13 mouse cellular contexts compared by ENCODE assay signal in genomic region chr6:90920510-90921220, GRCm38 (mm10).
DNase-seq lines count a peak whose midpoint lies in the region; TF ChIP-seq lines count a peak whose summit lies in the region.
"Had no signal": no experiment of that assay in that cellular context is flagged by ENCODE, and none has a peak within 500 bp of the region (broad histone marks: within the 10 kb centered on the region; RNA-seq: fewer than 3 reads in every experiment).

No protein-coding gene starts in this region.

- H3K36me3 ChIP-seq in limb, embryonic 10.5 days, result no peaks in the 10 kb centered on the region
- H3K36me3 ChIP-seq: heart, embryonic 13.5 days; intestine, embryonic 15.5 days; lung, embryonic 15.5 days had no signal

- TF ChIP-seq POLR2A in cerebellum, adult 2 months (IDR thresholded peaks at IDR 0.05; ENCODE audit: borderline replicate concordance, insufficient read depth, low read length), result no peak

- H3K27ac ChIP-seq in limb, embryonic 10.5 days, result peak overlapping the region; percentile 21; the same call in 1 of the 2 replicates
- H3K27ac ChIP-seq in cerebellum, adult 2 months (ENCODE audit: insufficient read depth, low read length), result no peak overlapping the region
- H3K27ac ChIP-seq: heart, embryonic 13.5 days; lung, embryonic 15.5 days; stomach, postnatal 0 days had no signal

- WGBS in limb, embryonic 10.5 days, result 26% methylated on average over 5 of the region's 5 CpGs
- WGBS in cerebellum, adult 2 months, result 69% methylated on average over 5 of the region's 5 CpGs

- peaks cover 41% of the 10 kb centered on the region for H3K4me1 ChIP-seq in limb, embryonic 10.5 days
- H3K4me1 ChIP-seq in cerebellum, adult 2 months (ENCODE audit: control insufficient read depth, insufficient read depth, low read length), result peaks cover 5% of the 10 kb centered on the region; the same call in 1 of the 2 replicates

- TF ChIP-seq CTCF in cerebellum, adult 2 months (IDR thresholded peaks at IDR 0.05; ENCODE audit: borderline replicate concordance, insufficient read depth, low read depth, low read length), result no peak

- no peaks in the 10 kb centered on the region for H3K27me3 ChIP-seq in limb, embryonic 10.5 days (ENCODE audit: low read depth, poor library complexity, severe bottlenecking)
- H3K27me3 ChIP-seq in cerebellum, adult 2 months (ENCODE audit: control insufficient read depth, insufficient read depth, low read length), result no peaks in the 10 kb centered on the region
- H3K27me3 ChIP-seq: heart, embryonic 13.5 days; intestine, embryonic 15.5 days; lung, embryonic 15.5 days had no signal

- H3K9me3 ChIP-seq in limb, embryonic 10.5 days (replicated peaks), result no peaks in the 10 kb centered on the region
- H3K9me3 ChIP-seq: heart, embryonic 13.5 days; intestine, embryonic 15.5 days; lung, embryonic 15.5 days had no signal

- no peak overlapping the region for H3K4me3 ChIP-seq in limb, embryonic 10.5 days
- H3K4me3 ChIP-seq in cerebellum, adult 2 months (replicated peaks; ENCODE audit: insufficient read depth, low read depth, low read length), result no peak overlapping the region
- H3K4me3 ChIP-seq: heart, embryonic 13.5 days; intestine, embryonic 15.5 days; lung, embryonic 15.5 days had no signal

- peak; percentile 28 for DNase-seq in layer of hippocampus, adult 11-12 months (ENCODE audit: low spot score)
- no peak for DNase-seq in layer of hippocampus, adult 9-11 months
- peak; percentile 36 for DNase-seq in A20 (ENCODE audit: low read depth, low spot score)
- DNase-seq in embryo, embryonic 11 days, result peak; percentile 49
- no peak for DNase-seq in limb, embryonic 10.5 days (ENCODE audit: low spot score)
- DNase-seq in urinary bladder, adult 18-20 months (ENCODE audit: low spot score in 2 of 2), result no peak
- no peak for DNase-seq in spleen, postnatal 4 days (ENCODE audit: low spot score in 2 of 2)
- no peak for DNase-seq in cerebellum, adult 2 months
- DNase-seq: right cerebral cortex, postnatal 25 days had no signal

Comparison
In these comparisons a context has a peak if more than half of its experiments do, and no peak if none do; other contexts are left out.
1. DNase-seq: peak in layer of hippocampus, adult 11-12 months (single experiment), A20 (single experiment) and embryo, embryonic 11 days (single experiment); none in layer of hippocampus, adult 9-11 months (single experiment), limb, embryonic 10.5 days (single experiment), urinary bladder, adult 18-20 months (0 of 2), spleen, postnatal 4 days (0 of 2) and cerebellum, adult 2 months (0 of 2).